Mouse (Mus musculus) cerebellum, adult 8-10 months (tissue): ENCODE results near the gene Clasp1.

Source experiments
- DNase-seq: peaks from one replicate; pipeline ENCODE4 v3.0.0; 2022

Clasp1 gene

DNA sequence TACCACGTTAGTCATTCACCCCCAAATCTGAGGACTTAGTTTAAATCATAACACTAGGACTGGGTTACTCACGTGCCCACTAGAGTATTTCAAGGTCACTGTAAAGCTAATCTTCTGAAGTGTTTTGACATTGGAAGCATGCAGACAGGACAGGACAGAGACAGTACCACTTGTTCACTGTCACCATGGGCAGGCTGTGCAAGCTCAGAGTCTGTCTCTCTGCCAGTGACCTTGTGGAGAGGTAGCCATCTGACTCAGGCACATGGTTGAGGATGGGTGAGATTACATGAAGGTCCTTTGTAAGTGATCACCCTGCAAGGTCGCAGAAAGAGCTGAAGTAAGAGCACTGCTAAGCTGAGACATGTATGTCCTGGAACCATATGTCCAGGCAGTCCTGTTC, 122.1 kb downstream of the Clasp1 start:
- no peak for DNase-seq

DNA sequence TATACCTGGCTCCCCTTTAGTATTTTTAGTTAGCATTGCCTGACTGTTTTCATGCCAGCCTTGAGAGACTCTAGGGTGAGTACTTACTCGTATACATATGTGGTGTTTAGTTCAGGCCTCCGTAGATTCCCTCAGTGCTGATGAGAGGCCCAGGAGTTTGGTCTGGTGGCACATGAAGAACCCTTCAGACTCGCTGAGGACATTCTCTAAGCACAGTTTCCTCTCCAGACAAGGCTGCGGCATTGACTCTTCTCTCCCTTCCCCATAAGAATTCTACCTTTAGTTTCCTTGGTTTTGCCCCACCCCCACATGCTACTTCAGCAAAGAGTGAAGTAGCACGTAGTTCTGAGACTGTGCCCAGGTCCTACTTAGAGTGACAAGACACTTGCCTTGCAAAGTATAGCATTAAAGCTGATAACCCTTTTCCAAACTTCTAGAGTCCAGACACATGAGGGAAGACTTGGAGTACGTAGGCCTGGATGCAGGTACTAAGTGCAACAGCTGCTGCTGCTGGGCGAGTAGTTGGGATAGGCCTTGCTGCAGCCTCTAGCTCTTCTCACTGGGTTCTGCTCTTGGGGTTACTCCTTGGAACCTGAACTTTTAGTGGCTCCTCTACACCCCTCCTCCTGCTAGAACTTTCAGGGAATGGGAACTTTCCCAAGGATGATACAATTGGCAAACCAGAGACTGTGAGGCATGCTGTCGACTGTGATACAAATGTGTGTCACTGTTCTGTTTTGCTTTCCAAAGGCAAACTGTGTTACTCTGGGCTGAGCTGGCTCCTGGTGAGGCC, 123.1 kb downstream of the Clasp1 start:
- DNase-seq = no peak

DNA sequence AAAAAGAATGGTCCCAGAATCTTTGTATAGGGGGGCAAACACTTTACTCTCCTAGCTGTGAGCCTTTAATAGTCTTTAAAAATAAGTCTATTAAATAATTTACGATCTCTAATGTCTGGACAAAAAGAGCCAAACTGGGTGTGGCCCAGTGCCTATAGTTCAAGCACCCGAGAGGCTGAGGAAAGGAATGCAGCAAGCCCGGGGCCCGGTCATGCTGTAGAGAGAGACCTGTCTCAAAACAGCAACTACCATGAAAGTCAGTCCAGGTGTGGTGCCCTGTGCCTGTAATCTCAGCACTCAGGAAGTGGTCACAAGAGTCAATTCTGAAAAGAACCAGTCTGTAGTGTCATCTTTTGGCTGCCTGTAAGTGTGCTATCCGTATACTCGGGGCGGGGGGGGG, 127.4 kb downstream of the Clasp1 start:
- DNase-seq = no peak

DNA sequence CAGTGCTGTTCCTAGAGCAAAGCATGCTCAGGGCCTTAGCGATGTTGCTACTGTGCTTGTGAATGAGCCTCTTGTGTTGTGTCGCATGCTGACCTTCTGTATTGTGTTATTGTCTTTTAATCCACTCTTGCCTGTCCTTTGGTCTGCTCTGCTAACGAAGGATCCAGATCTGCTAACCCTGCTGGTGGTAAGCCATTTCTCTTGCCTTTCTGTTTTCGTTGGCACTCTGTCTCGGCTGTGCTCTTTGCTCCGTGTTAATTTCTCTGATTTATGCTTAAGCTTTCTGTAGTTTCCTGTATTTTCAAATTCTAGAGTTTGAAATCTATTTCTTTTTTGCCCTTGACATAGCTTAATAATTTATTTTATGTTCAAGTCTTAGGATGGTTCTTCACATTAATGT, 134.3 kb downstream of the Clasp1 start:
- DNase-seq = no peak

DNA sequence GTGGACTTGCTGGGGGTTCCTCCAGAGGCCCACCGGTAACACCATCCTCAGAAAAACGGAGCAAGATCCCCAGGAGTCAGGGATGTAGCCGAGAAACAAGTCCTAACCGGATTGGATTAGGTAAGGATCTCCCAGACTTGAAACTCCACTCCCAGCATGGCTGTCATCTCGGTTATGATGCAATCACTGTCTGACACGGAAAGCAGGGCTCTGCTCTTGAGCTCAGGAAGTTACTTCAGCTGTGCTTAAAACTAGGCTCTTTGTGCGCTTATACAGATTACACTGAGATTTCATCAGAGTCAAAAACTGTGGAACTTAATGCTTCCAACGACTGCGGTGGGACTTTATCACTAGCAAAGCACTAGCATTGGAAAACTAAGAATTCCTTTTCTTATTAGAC, 136.5 kb downstream of the Clasp1 start:
- no peak for DNase-seq

DNA sequence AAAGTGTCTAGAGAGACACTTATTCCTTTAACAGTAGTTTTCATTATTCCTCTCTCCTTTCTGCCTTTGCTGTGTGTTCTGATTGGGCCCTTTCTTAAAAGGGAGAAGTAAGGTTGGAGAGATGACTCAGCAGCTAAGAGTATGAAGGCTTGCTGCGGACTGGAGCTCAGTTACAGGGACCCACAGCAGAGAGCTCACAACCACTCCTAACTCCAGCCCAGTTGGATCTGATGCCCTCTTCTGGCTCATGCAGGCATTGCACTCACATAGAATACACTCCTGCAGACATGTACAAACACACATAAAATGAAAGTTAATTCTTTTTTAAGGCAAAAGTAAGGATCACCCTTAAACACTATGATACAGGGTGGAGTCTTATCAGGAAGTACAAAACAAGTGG, 140.4 kb downstream of the Clasp1 start:
- DNase-seq = no peak

DNA sequence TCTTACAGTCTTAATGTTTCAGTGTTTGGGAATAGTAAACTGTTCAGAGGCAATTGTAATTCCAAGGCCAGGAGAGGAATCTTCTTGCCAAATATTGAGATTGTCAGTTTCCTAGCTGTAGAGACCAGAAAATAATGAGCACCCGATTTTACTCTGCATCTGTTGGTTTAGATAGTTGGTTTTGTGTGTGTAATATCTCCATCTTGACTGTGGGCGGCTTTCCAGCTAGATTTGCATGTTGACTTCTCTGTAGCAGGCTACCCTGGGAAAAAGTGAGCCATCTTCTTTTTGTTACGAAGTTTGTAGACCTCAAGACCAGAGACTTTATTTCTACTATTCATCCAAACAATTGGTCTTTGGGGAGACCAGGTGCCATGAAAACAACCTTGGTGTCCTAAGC, 142.4 kb downstream of the Clasp1 start:
- DNase-seq = no peak

DNA sequence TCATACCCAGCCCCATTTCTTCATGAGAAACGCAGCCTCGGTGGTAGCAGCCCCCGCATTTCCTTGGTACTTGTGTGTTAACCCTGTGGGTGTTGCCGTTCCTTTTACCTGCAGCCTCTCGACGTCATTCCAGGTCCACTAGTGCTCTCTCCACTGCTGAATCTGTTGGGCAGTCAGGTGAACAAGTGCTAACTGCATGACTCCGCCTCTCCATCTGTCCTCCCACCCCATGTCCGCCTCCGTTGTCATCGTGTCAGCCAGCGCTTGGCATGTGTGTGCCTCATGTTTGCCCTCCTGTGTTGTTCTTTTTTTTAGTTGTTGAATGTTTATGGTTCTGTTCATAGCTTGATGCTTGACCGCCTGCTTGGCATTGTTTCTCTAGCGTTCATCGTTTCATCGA, 147.2 kb downstream of the Clasp1 start:
- DNase-seq = peak; percentile 29

DNA sequence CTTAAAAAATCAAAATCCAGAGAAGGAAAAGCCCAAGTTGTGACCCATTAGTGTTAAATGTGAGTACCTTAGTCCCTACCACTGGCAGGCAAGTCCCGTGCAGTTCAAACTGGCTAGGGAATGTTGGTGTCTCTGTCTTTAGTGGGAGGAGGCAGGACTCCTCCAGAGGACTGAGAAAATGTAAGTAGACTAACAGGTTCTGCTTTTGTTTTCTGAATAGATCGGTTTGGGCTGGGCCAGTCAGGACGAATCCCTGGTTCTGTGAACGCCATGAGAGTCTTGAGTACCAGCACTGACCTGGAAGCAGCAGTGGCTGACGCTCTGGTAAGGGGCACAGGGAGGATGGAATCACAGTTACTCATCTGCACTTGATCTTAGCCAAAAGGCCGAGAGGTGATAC, 150.2 kb downstream of the Clasp1 start:
- no peak for DNase-seq

DNA sequence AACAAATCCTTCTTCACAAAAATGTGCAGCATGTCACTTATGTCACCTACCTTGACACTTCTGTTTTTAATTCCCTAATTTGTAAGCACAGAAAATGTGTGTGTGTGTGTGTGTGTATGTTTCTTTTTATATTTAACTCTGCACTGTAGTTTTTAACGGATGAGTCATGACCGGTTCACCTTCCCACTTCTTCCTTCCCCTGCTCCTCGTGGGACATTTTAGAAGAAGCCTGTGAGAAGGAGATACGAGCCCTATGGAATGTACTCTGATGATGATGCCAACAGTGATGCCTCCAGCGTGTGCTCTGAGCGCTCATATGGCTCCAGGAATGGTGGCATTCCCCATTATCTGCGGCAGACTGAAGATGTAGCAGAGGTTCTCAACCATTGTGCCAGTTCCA, 154.0 kb downstream of the Clasp1 start:
- DNase-seq = no peak

DNA sequence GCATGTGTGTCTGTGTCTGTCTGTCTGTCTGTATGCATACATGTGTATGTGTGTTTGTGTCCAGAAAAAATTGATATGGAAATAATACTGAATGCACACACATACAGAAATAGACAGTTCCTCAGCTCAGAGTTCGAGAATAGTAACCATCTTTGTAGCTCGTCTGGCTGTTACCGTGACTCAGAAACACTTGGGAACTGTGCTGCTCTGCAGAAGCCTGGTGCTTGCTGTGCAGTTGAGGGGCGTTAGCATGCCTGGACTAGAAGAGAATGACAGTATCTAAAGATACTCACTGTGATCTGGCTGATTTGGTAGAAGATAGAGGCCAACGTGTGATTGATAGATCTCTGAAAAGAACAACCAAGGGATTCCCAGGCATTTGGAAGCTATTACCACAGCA, 159.9 kb downstream of the Clasp1 start:
- DNase-seq = no peak

DNA sequence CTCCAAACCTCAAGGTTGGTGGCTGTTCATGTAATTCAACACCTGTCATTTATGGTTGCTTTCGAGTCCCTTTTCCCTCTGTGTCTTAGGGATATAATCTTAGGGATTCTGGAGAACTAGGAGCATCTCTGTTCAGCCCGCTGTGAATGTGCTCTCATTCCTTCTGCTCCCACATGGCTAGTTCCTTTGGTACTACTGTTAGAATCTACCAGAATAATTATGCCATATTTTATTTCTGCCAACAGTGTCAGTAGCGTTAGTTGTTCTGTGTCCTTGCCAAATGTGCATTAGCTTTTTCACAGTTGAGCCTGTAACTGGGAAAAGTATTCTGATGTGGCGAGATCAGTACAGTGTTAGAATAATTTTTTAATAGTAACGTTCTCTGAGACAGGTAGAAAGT, 162.3 kb downstream of the Clasp1 start:
- no peak for DNase-seq

DNA sequence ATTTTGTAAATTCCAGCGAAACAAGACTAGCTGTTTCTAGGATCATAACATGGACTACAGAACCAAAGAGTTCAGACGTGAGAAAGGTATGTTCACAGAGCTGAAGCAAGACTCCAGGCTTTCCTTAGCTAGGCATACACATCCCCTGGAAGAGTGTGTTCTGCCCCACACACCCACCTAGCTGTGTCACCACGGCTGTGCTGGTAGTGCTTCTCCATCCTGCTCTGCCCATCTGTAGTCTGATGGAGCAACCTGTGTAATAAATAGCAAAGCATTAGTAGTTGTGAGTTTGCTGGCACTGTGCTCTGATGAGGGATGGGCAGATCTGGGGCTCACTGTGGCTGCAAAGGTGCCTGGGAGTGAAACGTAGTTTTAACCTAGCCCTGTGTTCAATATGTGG, 163.2 kb downstream of the Clasp1 start:
- no peak for DNase-seq

DNA sequence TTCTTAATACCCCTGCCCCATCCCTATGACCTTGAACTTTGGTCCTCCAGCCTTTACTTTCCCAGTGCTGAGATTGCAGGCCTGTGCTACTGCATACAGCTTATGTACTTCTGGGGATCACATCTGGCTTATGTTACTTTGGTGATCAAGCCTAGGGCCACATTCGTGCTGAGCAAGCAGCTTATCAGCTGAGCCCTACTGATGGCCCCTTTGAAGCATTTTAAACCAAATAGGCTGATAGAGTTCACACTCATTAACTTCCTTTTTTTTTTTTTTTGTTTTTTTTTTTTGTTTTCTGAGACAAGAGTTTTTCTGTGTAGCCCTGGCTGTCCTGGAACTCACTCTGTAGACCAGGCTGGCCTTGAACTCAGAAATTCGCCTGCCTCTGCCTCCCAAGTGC, 164.2 kb downstream of the Clasp1 start:
- no peak for DNase-seq

DNA sequence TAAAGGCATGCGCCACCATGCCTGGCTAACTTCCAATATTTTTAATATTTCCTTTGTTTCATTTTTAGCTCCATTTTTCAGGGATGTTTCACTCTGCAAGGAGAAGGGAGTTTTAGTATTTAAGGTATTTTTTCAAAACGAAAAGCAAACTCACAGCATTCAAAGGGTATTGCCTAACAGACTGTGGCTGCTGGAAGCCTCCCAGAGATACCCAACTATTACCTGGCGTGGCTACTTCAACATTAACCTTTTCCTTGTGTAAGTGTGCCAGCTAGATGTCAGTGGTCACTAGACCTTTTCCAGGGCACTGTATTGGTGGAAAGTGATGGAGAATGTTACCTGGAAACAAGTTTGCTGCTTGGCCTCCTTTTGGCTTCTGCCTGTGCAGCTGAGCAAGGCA, 164.6 kb downstream of the Clasp1 start:
- DNase-seq = no peak

DNA sequence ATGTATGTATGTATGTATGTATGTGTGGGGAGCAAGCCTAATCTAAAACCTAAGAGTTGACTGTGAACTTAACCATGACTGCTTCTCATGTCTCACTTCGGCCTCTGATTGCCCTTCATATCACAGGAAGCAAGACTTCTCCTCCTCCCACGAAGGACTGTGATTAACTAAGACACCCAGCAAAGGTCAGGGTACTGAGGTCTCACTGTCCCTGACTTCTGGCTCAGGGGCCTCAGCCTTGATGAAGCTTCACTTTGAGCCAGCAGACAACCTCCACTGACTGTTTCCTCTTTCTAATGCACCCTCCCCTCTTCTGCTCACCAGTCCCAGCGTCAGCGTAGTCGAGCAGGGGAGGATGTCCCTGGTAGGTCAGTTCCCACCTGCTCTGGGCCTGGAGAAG, 166.1 kb downstream of the Clasp1 start:
- DNase-seq = no peak

DNA sequence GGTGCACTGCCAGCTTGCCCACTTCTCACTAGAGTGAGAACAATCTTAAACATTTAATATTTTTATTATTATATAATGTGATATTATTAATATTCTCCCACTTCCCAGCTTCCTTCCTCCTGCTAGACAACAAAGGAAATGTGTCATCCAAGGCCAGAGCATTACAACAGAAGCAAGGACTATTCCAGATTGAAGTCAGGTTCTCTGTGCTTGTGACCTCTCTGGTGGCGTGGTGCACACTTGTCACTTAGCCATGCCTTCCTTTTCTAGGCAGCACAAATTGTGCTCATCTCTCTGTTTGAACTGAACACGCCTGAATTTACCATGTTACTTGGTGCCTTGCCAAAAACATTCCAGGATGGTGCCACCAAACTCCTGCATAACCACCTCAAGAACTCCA, 170.9 kb downstream of the Clasp1 start:
- no peak for DNase-seq

DNA sequence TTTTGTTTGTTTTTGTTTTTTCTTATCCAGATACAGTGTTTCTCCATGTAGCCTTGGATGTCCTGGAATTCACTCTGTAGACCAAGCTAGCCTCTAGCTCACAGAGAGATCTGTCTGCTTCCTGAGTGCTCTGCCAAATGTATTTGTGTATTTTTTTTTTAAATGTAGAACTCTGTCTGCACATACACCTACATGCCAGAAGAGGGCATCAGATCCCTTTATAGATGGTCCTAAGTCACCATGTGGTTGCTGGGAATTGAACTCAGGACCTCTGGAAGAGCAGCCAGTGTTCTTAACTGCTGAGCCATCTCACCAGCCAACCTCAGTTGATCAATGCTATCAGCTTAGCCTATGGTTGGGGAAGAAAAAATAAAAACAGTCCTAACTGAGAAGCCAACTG, 175.7 kb downstream of the Clasp1 start:
- no peak for DNase-seq

DNA sequence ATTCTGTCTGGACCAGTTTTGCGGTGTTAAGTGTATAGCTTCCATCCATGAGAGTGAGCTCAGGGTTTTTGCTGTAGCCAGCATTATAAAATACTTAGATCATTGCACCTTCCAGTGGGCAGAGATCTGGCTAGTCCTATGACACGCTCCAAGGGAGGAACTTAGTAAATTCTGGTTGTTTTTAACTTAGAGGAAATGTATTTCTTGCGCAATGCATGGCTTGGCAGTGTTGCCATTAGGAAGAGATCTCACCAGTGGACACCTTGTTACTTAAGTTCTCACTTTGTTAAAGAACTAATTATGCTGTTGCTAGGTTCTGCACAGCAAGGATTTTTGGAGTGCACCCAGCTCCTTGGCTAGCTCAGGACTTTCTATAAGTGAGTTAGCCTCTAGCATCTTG, 178.8 kb downstream of the Clasp1 start:
- no peak for DNase-seq

DNA sequence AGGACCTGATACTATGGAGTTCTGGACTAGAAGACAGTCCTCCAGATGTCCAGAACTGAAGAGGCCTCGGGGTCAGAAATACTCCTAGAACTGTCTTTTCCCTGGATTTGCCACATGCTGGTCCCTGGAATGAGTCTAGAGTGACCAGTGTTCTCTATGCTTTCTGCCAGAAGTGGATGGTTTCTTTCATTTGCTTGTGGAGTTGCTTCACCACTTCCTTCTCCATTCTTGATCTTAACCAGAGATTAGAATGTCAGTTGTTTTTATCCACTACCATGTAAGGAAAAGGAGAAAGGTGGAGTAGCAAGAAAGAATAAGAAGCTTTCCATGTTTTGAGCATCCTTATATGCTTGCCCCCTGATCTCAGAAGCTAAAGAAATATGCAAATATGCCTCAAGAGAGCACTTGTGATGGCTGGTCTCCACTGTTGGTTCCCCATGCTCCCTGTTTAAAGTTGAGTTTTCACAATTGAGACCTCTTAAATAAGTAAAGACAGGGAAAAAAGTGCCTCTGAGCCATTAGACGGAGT, 191.4 kb downstream of the Clasp1 start:
- DNase-seq = no peak

DNA sequence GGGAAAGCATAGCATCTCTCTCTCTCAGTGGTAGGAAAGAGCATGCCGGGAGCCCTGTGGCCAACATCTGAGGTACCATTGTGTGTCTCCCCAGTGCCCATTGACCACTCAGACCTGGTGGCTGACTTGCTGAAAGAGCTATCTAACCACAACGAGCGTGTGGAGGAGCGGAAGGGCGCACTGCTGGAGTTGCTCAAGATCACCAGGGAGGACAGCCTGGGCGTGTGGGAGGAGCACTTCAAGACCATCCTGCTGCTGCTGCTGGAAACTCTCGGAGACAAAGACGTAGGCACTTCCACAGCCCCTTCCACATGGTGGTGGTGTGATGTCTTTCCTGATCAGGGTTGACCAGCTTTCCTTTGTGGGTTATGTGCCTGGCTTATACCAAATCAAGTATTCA, 192.3 kb downstream of the Clasp1 start:
- DNase-seq = no peak

DNA sequence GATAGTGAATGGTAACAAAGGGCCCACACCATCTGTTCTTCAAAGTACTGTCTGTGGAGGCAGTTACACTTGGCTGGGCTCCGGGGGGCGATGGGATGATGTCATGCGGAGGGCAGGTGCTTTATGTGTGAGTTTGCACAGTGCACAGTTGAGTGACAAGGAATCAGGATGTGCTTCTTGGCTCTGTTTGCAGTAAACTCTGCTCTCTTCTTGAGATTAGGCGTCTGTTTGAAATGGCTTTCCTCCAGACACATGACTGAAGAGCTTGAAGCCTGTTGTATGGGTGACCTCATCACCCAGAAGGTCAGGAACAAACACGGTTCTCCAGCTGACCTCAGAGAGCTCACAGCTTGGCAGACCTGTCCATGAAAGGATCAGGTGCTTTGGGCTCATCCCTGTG, 200.9 kb downstream of the Clasp1 start:
- no peak for DNase-seq

DNA sequence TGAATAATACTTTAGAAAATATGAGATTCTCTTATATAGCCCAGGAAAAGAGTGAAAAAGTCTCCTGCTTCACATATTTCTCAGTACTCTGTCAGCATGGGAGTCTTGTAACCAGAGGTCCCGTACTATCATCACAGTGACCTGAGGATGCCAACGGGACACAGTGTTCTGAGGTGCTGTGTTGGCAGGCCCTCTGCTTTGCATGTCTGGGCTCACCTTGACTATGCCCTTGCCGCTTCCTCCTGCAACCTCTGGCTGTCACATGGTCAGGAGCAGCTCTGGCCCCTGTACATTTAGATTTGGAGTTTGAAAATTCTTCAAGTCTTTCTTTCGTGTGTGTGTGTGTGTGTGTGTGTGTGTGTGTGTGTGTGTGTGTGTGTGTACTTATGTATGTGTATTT, 204.1 kb downstream of the Clasp1 start:
- DNase-seq = no peak

DNA sequence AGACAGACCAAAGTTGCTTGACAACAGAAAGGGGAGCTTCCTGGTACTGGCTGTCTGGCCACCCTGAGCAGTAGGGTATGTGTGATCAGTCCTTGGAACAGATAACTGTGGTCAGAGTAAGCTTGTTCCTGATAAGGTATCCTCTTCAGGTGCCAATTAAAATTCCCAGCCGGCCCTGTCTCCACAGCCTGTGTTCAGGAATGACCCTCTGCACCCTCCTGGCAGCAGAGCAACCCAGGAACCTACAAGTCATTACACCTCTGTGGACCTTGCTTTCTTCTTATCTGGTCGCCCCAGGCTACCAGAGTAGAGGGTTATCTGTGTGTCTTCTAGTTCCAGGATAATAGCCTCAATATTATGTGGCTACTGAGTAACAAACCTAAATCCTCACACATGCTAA, 206.5 kb downstream of the Clasp1 start:
- no peak for DNase-seq

DNA sequence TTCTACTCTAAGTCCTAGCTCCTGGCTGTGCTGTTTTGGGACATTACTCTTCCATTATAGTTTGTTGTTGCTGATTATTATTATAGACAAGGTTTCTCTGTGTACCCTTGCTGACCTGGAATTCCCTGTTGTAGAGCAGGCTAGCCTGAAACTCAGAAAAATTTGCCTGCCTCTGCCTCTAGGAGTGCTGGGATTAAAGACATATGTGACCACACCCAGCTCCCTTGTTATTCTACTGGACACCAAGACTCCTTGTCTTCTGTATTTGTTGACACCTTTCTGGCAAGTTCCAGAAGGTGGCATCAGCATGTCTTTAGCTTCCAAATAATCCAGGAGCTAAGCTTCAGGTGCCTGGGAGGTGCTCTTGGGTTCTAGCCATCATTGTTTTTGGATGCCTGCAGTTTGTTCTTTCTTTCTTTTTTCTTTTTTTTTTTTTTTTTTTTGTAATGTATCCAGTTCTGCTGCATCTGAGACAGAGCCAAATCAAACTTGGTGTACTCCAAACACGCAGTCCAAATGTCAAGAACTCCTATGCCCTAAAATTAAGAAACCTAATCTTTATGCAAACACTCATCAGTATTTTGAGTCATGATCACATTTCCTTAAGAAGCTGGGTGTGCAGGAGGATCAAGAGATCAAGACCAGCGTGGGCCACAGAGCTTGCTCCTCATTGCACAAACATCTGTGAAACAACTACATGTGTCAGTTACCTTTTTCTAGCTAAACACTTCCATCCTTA, 208.8 kb downstream of the Clasp1 start:
- DNase-seq = no peak
